Mouse (Mus musculus) right cerebral cortex, postnatal 36 days (tissue): Measurements from ENCODE around the gene Pth2.

Experiments
- DNase-seq, 2 experiments: peaks; one replicate each; pipeline ENCODE4 v3.0.0; 2022; ENCODE audit warnings: low spot score in 2 of 2, mixed read lengths in 1 of 2

The Pth2 gene

GRCm38 (mm10) chr7:45196994-45197393 is 16.2 kb downstream of the Pth2 start:
- DNase-seq, result no peak

- DNase-seq, result peak; percentile 56 to 65
Observed at GRCm38 (mm10) chr7:45198435-45198834, 17.6 kb downstream of the Pth2 start.

- DNase-seq, result peak; percentile 62 to 82
Observed at GRCm38 (mm10) chr7:45198961-45199360, 18.2 kb downstream of the Pth2 start.

GRCm38 (mm10) chr7:45202654-45203053 is 21.9 kb downstream of the Pth2 start:
- no peak for DNase-seq

- DNase-seq, result peak; percentile 89 to 91
Observed at GRCm38 (mm10) chr7:45204380-45205143, 23.8 kb downstream of the Pth2 start, which contains the start of gene Ccdc155. Gene Ccdc155, minus strand, starts transcription at chr7:45204892.

- no peak for DNase-seq
Observed at GRCm38 (mm10) chr7:45208260-45208659, 27.5 kb downstream of the Pth2 start.

- DNase-seq, result no peak
Observed at GRCm38 (mm10) chr7:45211070-45211469, 30.3 kb downstream of the Pth2 start.

- no peak for DNase-seq
Observed at GRCm38 (mm10) chr7:45211851-45212251, 31.1 kb downstream of the Pth2 start, which contains the start of gene Dkkl1. Gene Dkkl1, minus strand, starts transcription at chr7:45212147.

- no peak for DNase-seq
Observed at GRCm38 (mm10) chr7:45212356-45212755, 31.6 kb downstream of the Pth2 start.

- DNase-seq, result no peak
Observed at GRCm38 (mm10) chr7:45213708-45214107, 32.9 kb downstream of the Pth2 start.

- DNase-seq, result no peak
Observed at GRCm38 (mm10) chr7:45215673-45216441, 35.1 kb downstream of the Pth2 start, which contains the start of gene Tead2. Gene Tead2, plus strand, starts transcription at chr7:45215753.

GRCm38 (mm10) chr7:45216442-45217183 is 35.8 kb downstream of the Pth2 start:
- no peak for DNase-seq

GRCm38 (mm10) chr7:45221680-45222079 is 40.9 kb downstream of the Pth2 start:
- no peak for DNase-seq

GRCm38 (mm10) chr7:45224826-45225225 is 44.0 kb downstream of the Pth2 start:
- no peak for DNase-seq

- no peak for DNase-seq
Observed at GRCm38 (mm10) chr7:45226421-45226820, 45.6 kb downstream of the Pth2 start.

GRCm38 (mm10) chr7:45228548-45228947 is 47.8 kb downstream of the Pth2 start:
- no peak for DNase-seq

- no peak for DNase-seq
Observed at GRCm38 (mm10) chr7:45229046-45229445, 48.3 kb downstream of the Pth2 start.

- DNase-seq, result no peak
Observed at GRCm38 (mm10) chr7:45229459-45230203, 48.8 kb downstream of the Pth2 start.

- no peak for DNase-seq
Observed at GRCm38 (mm10) chr7:45231192-45231591, 50.4 kb downstream of the Pth2 start.
